Mouse (Mus musculus) neutrophil, adult 83 days (primary cell): ENCODE results near the gene Ncaph2. TPM values are rescaled to one million over a fixed set of nuclear protein-coding genes. Genes with fewer than 3 reads are reported as not detected.

Experiments
- total RNA-seq, 2 experiments: library from RNA; stranded (reverse); gene quantifications; one replicate each; pipeline ENCODE4 v1.2.4; 2023

Ncaph2 gene
- 100 to 1,000 TPM in 1 of 2 experiments, 10 to 100 TPM in 1; 92.6 to 104 TPM for total RNA-seq

GRCm38 (mm10) chr15:89355241-89356187 is at the start of gene Ncaph2, which contains the start of gene Lmf2:
TSS of gene Ncaph2 (plus strand) at chr15:89355719.
TSS of gene Lmf2 (minus strand) at chr15:89355659.

DNA sequence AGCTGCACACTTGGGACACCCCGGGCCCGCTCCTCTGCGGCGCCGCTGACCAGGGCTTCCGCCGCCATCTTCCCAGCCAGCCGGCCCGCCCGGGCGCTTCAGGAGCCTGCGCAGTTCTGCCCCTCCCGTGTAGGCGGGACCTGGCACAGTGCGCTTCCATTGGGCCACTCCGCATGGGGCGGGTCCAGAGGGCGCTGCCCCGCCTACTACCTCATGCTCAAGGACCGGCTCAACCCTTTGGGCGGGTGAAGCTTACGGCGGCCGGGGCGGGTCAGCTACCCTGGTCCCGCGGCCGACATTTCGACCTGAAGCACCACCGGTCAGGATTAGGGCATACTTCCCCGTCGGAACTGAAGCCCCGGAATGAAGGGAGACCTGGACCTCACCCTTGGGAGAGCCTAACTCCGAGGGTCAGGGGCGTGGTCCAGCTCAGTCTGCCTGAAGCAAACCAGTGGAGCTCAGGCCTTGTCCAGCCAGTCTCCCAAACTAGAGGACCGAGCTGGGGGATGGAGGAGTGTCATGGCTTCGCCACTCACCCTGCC is 40.3 kb upstream of the Ncaph2 start, which contains the start of gene Sbf1:
Gene Sbf1, minus strand, starts transcription at position 122 of the 542 bp plus-strand sequence.

GRCm38 (mm10) chr15:89322670-89323522 is 32.6 kb upstream of the Ncaph2 start, which contains the start of gene Adm2:
TSS of gene Adm2 (plus strand) at chr15:89322720.

DNA sequence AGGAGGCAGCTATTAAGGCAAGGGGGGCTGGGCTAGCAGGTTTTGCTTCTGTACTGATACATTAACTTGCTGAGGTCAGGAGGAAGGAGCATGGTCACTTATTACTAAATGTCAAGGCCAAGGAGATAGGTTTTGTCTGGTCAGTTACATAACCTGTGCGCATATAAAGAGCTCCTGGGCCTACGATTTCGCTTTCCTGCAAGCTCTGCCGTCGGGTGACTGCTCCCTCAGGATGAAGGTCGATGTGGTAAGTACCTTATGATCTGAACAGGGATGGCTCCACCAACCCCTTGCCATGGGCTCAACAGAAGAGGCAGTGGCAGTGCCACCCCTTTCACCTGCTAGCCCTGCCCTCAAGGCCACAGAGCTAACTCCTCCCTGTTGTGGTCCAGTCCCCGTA is 21.2 kb upstream of the Ncaph2 start, which contains the start of gene Miox:
Gene Miox, plus strand, starts transcription at position 128 of the 400 bp plus-strand sequence.

GRCm38 (mm10) chr15:89373762-89374248 is 18.3 kb downstream of the Ncaph2 start, which contains the start of gene Sco2:
TSS of gene Sco2 (minus strand) at chr15:89373846.

GRCm38 (mm10) chr15:89376957-89377356 is 21.4 kb downstream of the Ncaph2 start, which contains the start of gene Tymp:
TSS of gene Tymp (minus strand) at chr15:89377039.

DNA sequence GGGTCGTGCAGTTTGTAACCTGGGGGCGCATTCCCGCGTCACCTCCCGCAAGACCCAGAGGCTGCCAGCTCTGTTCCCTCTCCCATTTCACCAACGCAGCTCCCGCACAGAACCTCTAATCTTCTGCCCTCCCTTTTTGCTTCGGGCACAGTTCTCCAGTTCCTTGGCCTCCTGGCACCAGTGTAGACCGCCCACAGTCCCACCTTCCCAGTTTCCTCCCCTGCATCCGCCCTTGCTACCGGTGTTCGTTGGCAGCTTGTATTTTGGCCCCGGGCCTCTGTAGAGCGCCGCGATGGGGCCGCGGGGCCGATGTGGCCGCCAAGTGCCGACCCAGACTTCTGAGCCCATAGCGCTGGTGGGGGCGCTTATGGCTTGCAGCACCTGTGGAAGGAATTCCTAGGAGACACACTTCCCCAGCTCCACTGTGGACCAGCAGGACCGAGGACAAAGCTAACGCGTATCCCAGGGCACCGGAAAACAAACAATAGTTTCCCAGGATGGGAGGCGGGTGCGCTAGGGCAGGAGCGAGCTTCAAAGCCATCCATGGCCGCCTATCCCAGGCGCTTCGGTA is 23.4 kb downstream of the Ncaph2 start, which contains the start of gene Odf3b:
Gene Odf3b, minus strand, starts transcription at position 452 of the 571 bp plus-strand sequence.

GRCm38 (mm10) chr15:89384617-89385016 is 29.1 kb downstream of the Ncaph2 start, which contains the start of gene Klhdc7b:
TSS of gene Klhdc7b (plus strand) at chr15:89384917.

GRCm38 (mm10) chr15:89410118-89410517 is 54.6 kb downstream of the Ncaph2 start, which contains the start of gene Syce3:
TSS of gene Syce3 (minus strand) at chr15:89410503.

Other genes with a start within 250 kb of the Ncaph2 start
- 10 to 100 TPM; 23.9 to 26.2 TPM for gene Tubgcp6, start 232.6 kb upstream of the Ncaph2 start, total RNA-seq
- 10 to 100 TPM; 12.4 to 12.6 TPM for gene Hdac10, start 227.0 kb upstream of the Ncaph2 start, total RNA-seq
- under 1 TPM; 0.18 to 0.29 TPM for gene Mapk12, start 215.0 kb upstream of the Ncaph2 start, total RNA-seq
- gene Mapk11, start 206.1 kb upstream of the Ncaph2 start, total RNA-seq: under 1 TPM; 0.18 to 0.24 TPM
- gene Plxnb2, start 174.9 kb upstream of the Ncaph2 start, total RNA-seq: 10 to 100 TPM; 60.7 to 68.5 TPM
- 1 to 10 TPM; 1.8 to 2.3 TPM for gene Dennd6b, start 159.2 kb upstream of the Ncaph2 start, total RNA-seq
- gene Ppp6r2, start 144.2 kb upstream of the Ncaph2 start, total RNA-seq: 10 to 100 TPM; 32.1 to 34.2 TPM
- gene Sbf1, start 40.4 kb upstream of the Ncaph2 start, total RNA-seq: 100 to 1,000 TPM; 110 to 118 TPM
- gene Adm2, start 33.0 kb upstream of the Ncaph2 start, total RNA-seq: not detected
- not detected for gene Miox, start 21.3 kb upstream of the Ncaph2 start, total RNA-seq
- 10 to 100 TPM; 38.9 to 51.4 TPM for gene Lmf2, start 60 bp upstream of the Ncaph2 start, total RNA-seq
- 1 to 10 TPM; 5.1 to 5.4 TPM for gene Sco2, start 18.1 kb downstream of the Ncaph2 start, total RNA-seq
- under 1 TPM; 0.22 to 0.24 TPM for gene Tymp, start 21.3 kb downstream of the Ncaph2 start, total RNA-seq
- gene Odf3b, start 23.6 kb downstream of the Ncaph2 start, total RNA-seq: 1 to 10 TPM in 1 of 2 experiments, not detected in 1; 1.1 TPM
- not detected for gene Klhdc7b, start 29.2 kb downstream of the Ncaph2 start, total RNA-seq
- gene Syce3, start 54.8 kb downstream of the Ncaph2 start, total RNA-seq: not detected
- gene Cpt1b, start 70.1 kb downstream of the Ncaph2 start, total RNA-seq: 1 to 10 TPM; 4.3 to 5.4 TPM
- gene C730034F03Rik, start 73.9 kb downstream of the Ncaph2 start, total RNA-seq: 10 to 100 TPM; 11.1 to 15.7 TPM
- not detected for gene Gm44502, start 74.0 kb downstream of the Ncaph2 start, total RNA-seq
- gene Chkb, start 74.2 kb downstream of the Ncaph2 start, total RNA-seq: 100 to 1,000 TPM; 101 to 122 TPM
- gene Mapk8ip2, start 98.2 kb downstream of the Ncaph2 start, total RNA-seq: not detected
- gene Arsa, start 121.7 kb downstream of the Ncaph2 start, total RNA-seq: 10 to 100 TPM; 12.7 to 14.9 TPM
- 1 to 10 TPM; 1.0 to 3.4 TPM for gene Shank3, start 143.9 kb downstream of the Ncaph2 start, total RNA-seq
- gene Acr, start 212.6 kb downstream of the Ncaph2 start, total RNA-seq: not detected
- gene Rabl2, start 236.2 kb downstream of the Ncaph2 start, total RNA-seq: 1 to 10 TPM; 2.0 to 4.4 TPM